Mouse (Mus musculus): ENCODE results near the gene Olfr1224-ps1. TPM values are rescaled to one million over a fixed set of nuclear protein-coding genes. Genes with fewer than 3 reads are reported as not detected.

Olfr1224-ps1 gene
- not detected for total RNA-seq (2023)

DNA sequence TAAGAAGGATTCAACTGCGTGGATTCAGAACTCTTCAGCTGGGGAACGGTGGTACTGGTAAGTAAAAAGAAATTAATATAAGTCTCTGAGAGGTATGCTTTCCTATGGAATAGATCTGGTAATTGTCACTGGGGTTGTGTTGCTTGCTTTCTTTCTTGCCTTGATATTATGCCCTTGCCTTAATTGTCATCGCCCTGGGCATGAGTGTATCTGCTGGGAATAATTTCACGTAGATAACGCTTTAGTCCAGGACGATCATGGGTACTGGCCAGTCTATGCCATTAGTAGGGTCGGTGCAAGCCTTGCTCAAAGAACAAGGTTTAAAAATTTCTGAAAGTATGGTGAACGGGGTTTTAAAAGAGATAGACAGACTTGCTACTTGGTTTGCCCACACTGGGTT lies at the start of gene Olfr1224-ps1:
TSS of gene Olfr1224-ps1 (minus strand) at position 101 of the 400 bp plus-strand sequence.

DNA sequence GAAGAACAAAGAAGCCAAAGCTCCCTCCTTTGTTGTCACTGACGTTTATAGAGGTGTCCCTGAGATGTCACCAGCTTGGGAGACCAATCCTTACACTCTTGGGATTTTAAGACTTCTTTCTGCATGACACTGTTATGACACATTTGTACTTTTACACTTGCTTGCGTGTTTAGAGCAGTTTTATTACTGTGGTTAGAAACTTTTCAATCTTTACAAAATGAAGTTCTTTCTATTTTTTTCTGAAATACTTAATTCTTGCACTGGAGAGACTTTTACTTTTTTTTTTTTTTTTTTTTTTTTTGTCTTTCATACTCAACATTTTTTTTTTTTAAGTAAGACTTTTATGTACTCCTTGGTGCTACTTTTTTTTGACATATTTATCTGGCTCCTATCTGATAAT lies 36.1 kb upstream of the Olfr1224-ps1 start, which contains the start of gene Olfr1226:
TSS of gene Olfr1226 (minus strand) at position 101 of the 400 bp plus-strand sequence.

GRCm38 (mm10) chr2:89174569-89174968 lies 10.7 kb upstream of the Olfr1224-ps1 start, which contains the start of gene Olfr1225:
Olfr1225 (minus strand) TSS chr2:89174669.

GRCm38 (mm10) chr2:89151460-89151859 lies 12.4 kb downstream of the Olfr1224-ps1 start, which contains the start of gene Olfr1223:
Olfr1223 (minus strand) TSS chr2:89151560.

GRCm38 (mm10) chr2:89132954-89133353 lies 30.9 kb downstream of the Olfr1224-ps1 start, which contains the start of gene Olfr1222:
Olfr1222 (minus strand) TSS chr2:89133054.

GRCm38 (mm10) chr2:89117183-89117582 lies 46.7 kb downstream of the Olfr1224-ps1 start, which contains the start of gene Olfr1221:
Olfr1221 (minus strand) TSS chr2:89117283.

GRCm38 (mm10) chr2:89106735-89107134 lies 57.2 kb downstream of the Olfr1224-ps1 start, which contains the start of gene Olfr1220:
Olfr1220 (minus strand) TSS chr2:89106835.

Other genes with a start within 250 kb of the Olfr1224-ps1 start
- gene Olfr1209, start 248.9 kb downstream of the Olfr1224-ps1 start, total RNA-seq (2023), result not detected
- gene Olfr1211, start 226.0 kb downstream of the Olfr1224-ps1 start, total RNA-seq (2023), result not detected
- not detected for gene Olfr1212, start 210.1 kb downstream of the Olfr1224-ps1 start, total RNA-seq (2023)
- gene Gm13762, start 183.8 kb downstream of the Olfr1224-ps1 start, total RNA-seq (2023), result not detected
- not detected for gene Olfr1214, start 171.4 kb downstream of the Olfr1224-ps1 start, total RNA-seq (2023)
- gene Olfr1215, start 157.1 kb downstream of the Olfr1224-ps1 start, total RNA-seq (2023), result not detected
- not detected for gene Olfr1216, start 145.8 kb downstream of the Olfr1224-ps1 start, total RNA-seq (2023)
- not detected for gene Olfr1217, start 132.0 kb downstream of the Olfr1224-ps1 start, total RNA-seq (2023)
- not detected for gene Olfr1218, start 102.9 kb downstream of the Olfr1224-ps1 start, total RNA-seq (2023)
- gene Olfr1219, start 80.6 kb downstream of the Olfr1224-ps1 start, total RNA-seq (2023), result not detected
- not detected for gene Olfr1220, start 57.3 kb downstream of the Olfr1224-ps1 start, total RNA-seq (2023)
- not detected for gene Olfr1221, start 46.8 kb downstream of the Olfr1224-ps1 start, total RNA-seq (2023)
- not detected for gene Olfr1222, start 31.0 kb downstream of the Olfr1224-ps1 start, total RNA-seq (2023)
- gene Olfr1223, start 12.5 kb downstream of the Olfr1224-ps1 start, total RNA-seq (2023), result not detected
- gene Olfr1225, start 10.6 kb upstream of the Olfr1224-ps1 start, total RNA-seq (2023), result not detected
- not detected for gene Olfr1226, start 36.0 kb upstream of the Olfr1224-ps1 start, total RNA-seq (2023)
- not detected for gene Olfr1228, start 90.0 kb upstream of the Olfr1224-ps1 start, total RNA-seq (2023)
- gene Olfr1229, start 123.9 kb upstream of the Olfr1224-ps1 start, total RNA-seq (2023), result not detected
- not detected for gene Olfr1230, start 133.2 kb upstream of the Olfr1224-ps1 start, total RNA-seq (2023)
- not detected for gene Olfr1231, start 143.0 kb upstream of the Olfr1224-ps1 start, total RNA-seq (2023)
- gene Olfr1232, start 165.6 kb upstream of the Olfr1224-ps1 start, total RNA-seq (2023), result not detected
- not detected for gene Olfr1233, start 178.3 kb upstream of the Olfr1224-ps1 start, total RNA-seq (2023)
- gene Olfr1234, start 200.8 kb upstream of the Olfr1224-ps1 start, total RNA-seq (2023), result not detected
- not detected for gene Olfr1238, start 245.6 kb upstream of the Olfr1224-ps1 start, total RNA-seq (2023)